Mouse (Mus musculus): ENCODE measurements around the gene Ccdc191. TPM values are rescaled to one million over a fixed set of nuclear protein-coding genes. Genes with fewer than 3 reads are reported as not detected.

Ccdc191 gene
- polyA plus RNA-seq, 1 experiment, result 1.5 TPM

- Histone ChIP-seq H3K4me2 (ENCODE audit: low read depth) (no peak overlapping the region), H3ac (ENCODE audit: control insufficient read depth, insufficient read length) (no peak overlapping the region), H3K27me3 (ENCODE audit: control insufficient read depth, insufficient read depth, insufficient read length) (no peaks in the 10 kb centered on the region), H3K4me3 (no peak overlapping the region), H3K36me3 (ENCODE audit: control insufficient read depth, insufficient read depth) (no peaks in the 10 kb centered on the region), H3K79me2 (ENCODE audit: control insufficient read depth, insufficient read depth) (no peaks in the 10 kb centered on the region)
- TF ChIP-seq USF1 (IDR thresholded peaks at IDR 0.05; ENCODE audit: low read depth) (no peak), POLR2AphosphoS2 (IDR thresholded peaks at IDR 0.05; ENCODE audit: insufficient read length, low read depth) (no peak), CEBPB (IDR thresholded peaks at IDR 0.05; ENCODE audit: insufficient read depth, poor library complexity, severe bottlenecking) (no peak), MYOG (IDR thresholded peaks at IDR 0.05; ENCODE audit: control insufficient read depth in 1 of 3, insufficient read depth in 1 of 3, insufficient read length in 2 of 3, low read depth in 2 of 3) (no peak), REST (IDR thresholded peaks at IDR 0.05; ENCODE audit: insufficient read depth, insufficient read length) (no peak), SRF (IDR thresholded peaks at IDR 0.05; ENCODE audit: control insufficient read depth, insufficient read length, low read depth) (no peak), E2F4 (IDR thresholded peaks at IDR 0.05; ENCODE audit: insufficient read depth) (no peak), TCF3 (IDR thresholded peaks at IDR 0.05; ENCODE audit: insufficient read length, low read depth) (no peak)
These were observed 83.5 kb downstream of the Ccdc191 start for GRCm38 (mm10) chr16:43973147-43973546.

- Histone ChIP-seq H3K4me3 (no peak overlapping the region), H3K36me3 (ENCODE audit: control insufficient read depth, insufficient read depth) (no peaks in the 10 kb centered on the region), H3K27me3 (ENCODE audit: control insufficient read depth, insufficient read depth, insufficient read length) (peaks cover 2% of the 10 kb centered on the region), H3K4me2 (ENCODE audit: low read depth) (no peak overlapping the region), H3K79me2 (ENCODE audit: control insufficient read depth, insufficient read depth) (no peaks in the 10 kb centered on the region), H3ac (ENCODE audit: control insufficient read depth, insufficient read length) (no peak overlapping the region)
- no peak for TF ChIP-seq POLR2A (IDR thresholded peaks at IDR 0.05; ENCODE audit: insufficient read length, low read depth)
- no peak for TF ChIP-seq TCF12 (IDR thresholded peaks at IDR 0.05; ENCODE audit: insufficient read depth, poor library complexity, severe bottlenecking)
- no peak for TF ChIP-seq CEBPB (IDR thresholded peaks at IDR 0.05; ENCODE audit: insufficient read depth, poor library complexity, severe bottlenecking)
- no peak for TF ChIP-seq MYOD1 (IDR thresholded peaks at IDR 0.05; ENCODE audit: control insufficient read depth in 1 of 3, insufficient read length in 2 of 3, low read depth in 2 of 3)
- no peak for TF ChIP-seq MYOG (IDR thresholded peaks at IDR 0.05; ENCODE audit: control insufficient read depth in 1 of 3, insufficient read depth in 1 of 3, insufficient read length in 2 of 3, low read depth in 2 of 3)
These were observed 84.1 kb downstream of the Ccdc191 start for GRCm38 (mm10) chr16:43973606-43974220.

GRCm38 (mm10) chr16:43979010-43979327 is 89.4 kb downstream of the Ccdc191 start:
- Histone ChIP-seq H3ac (ENCODE audit: control insufficient read depth, insufficient read length) (no peak overlapping the region), H3K79me2 (ENCODE audit: control insufficient read depth, insufficient read depth) (no peaks in the 10 kb centered on the region), H3K36me3 (ENCODE audit: control insufficient read depth, insufficient read depth) (no peaks in the 10 kb centered on the region), H3K4me2 (ENCODE audit: low read depth) (no peak overlapping the region), H3K27me3 (ENCODE audit: control insufficient read depth, insufficient read depth, insufficient read length) (peaks cover 16% of the 10 kb centered on the region), H3K4me3 (no peak overlapping the region)
- TF ChIP-seq MYOD1 (IDR thresholded peaks at IDR 0.05; ENCODE audit: control insufficient read depth in 1 of 3, insufficient read length in 2 of 3, low read depth in 2 of 3), result no peak
- no peak for TF ChIP-seq E2F4 (IDR thresholded peaks at IDR 0.05; ENCODE audit: insufficient read depth)
- TF ChIP-seq POLR2A (IDR thresholded peaks at IDR 0.05; ENCODE audit: insufficient read length, low read depth), result no peak
- no peak for TF ChIP-seq TCF3 (IDR thresholded peaks at IDR 0.05; ENCODE audit: insufficient read length, low read depth)
- no peak for TF ChIP-seq POLR2AphosphoS2 (IDR thresholded peaks at IDR 0.05; ENCODE audit: insufficient read length, low read depth)
- TF ChIP-seq MYOG (IDR thresholded peaks at IDR 0.05; ENCODE audit: control insufficient read depth in 1 of 3, insufficient read depth in 1 of 3, insufficient read length in 2 of 3, low read depth in 2 of 3), result no peak
- no peak for TF ChIP-seq SRF (IDR thresholded peaks at IDR 0.05; ENCODE audit: control insufficient read depth, insufficient read length, low read depth)
- no peak for TF ChIP-seq REST (IDR thresholded peaks at IDR 0.05; ENCODE audit: insufficient read depth, insufficient read length)
- no peak for TF ChIP-seq TCF12 (IDR thresholded peaks at IDR 0.05; ENCODE audit: insufficient read depth, poor library complexity, severe bottlenecking)
- no peak for TF ChIP-seq USF1 (IDR thresholded peaks at IDR 0.05; ENCODE audit: low read depth)
- TF ChIP-seq CEBPB (IDR thresholded peaks at IDR 0.05; ENCODE audit: insufficient read depth, poor library complexity, severe bottlenecking), result no peak
- no peak for TF ChIP-seq MAX (IDR thresholded peaks at IDR 0.05; ENCODE audit: low read depth)

GRCm38 (mm10) chr16:43979328-43980109 is 89.9 kb downstream of the Ccdc191 start, which contains the start of gene Zdhhc23:
Zdhhc23 (minus strand) TSS chr16:43979791.
- Histone ChIP-seq H3K79me2 (ENCODE audit: control insufficient read depth, insufficient read depth) (no peaks in the 10 kb centered on the region), H3K27me3 (ENCODE audit: control insufficient read depth, insufficient read depth, insufficient read length) (peaks cover 16% of the 10 kb centered on the region), H3ac (ENCODE audit: control insufficient read depth, insufficient read length) (no peak within 1 kb of the TSS), H3K36me3 (ENCODE audit: control insufficient read depth, insufficient read depth) (no peaks in the 10 kb centered on the region), H3K4me3 (no peak within 1 kb of the TSS), H3K4me2 (ENCODE audit: low read depth) (no peak within 1 kb of the TSS)
- TF ChIP-seq MYOG (IDR thresholded peaks at IDR 0.05; ENCODE audit: control insufficient read depth in 1 of 3, insufficient read depth in 1 of 3, insufficient read length in 2 of 3, low read depth in 2 of 3) (no peak), E2F4 (IDR thresholded peaks at IDR 0.05; ENCODE audit: insufficient read depth) (no peak), TCF3 (IDR thresholded peaks at IDR 0.05; ENCODE audit: insufficient read length, low read depth) (no peak), MAX (IDR thresholded peaks at IDR 0.05; ENCODE audit: low read depth) (no peak), POLR2AphosphoS2 (IDR thresholded peaks at IDR 0.05; ENCODE audit: insufficient read length, low read depth) (no peak), POLR2A (IDR thresholded peaks at IDR 0.05; ENCODE audit: insufficient read length, low read depth) (no peak), MYOD1 (IDR thresholded peaks at IDR 0.05; ENCODE audit: control insufficient read depth in 1 of 3, insufficient read length in 2 of 3, low read depth in 2 of 3) (no peak), TCF12 (IDR thresholded peaks at IDR 0.05; ENCODE audit: insufficient read depth, poor library complexity, severe bottlenecking) (no peak), SRF (IDR thresholded peaks at IDR 0.05; ENCODE audit: control insufficient read depth, insufficient read length, low read depth) (no peak)
